Mouse (Mus musculus) adrenal gland, postnatal 14 days (tissue): ENCODE measurements around the gene Slc35e2. TPM values are rescaled to one million over a fixed set of nuclear protein-coding genes. Genes with fewer than 3 reads are reported as not detected.
A peak's percentile ranks its signal among the peaks of the same experiment; 100 is the strongest.
"Not testable (repeated sequence)": the region's sequence is repeated elsewhere in the genome, so short reads cannot be mapped to it uniquely, and the experiment has no call there.

Experiments used
- DNase-seq: peaks from one replicate; pipeline ENCODE4 v3.0.0; 2021; ENCODE audit warnings: mixed read lengths
- long read RNA-seq, 2 experiments: library from polyadenylated mRNA; stranded (forward); transcript quantifications; one replicate each; pipeline ENCODE4 v2.0.0; 2021
- total RNA-seq: library from RNA; stranded (reverse); gene quantifications from 2 replicates; pipeline ENCODE4 v1.2.3, GENCODE M21; 2021

The Slc35e2 gene
- 25.8 and 30.1 TPM in 2 replicates for total RNA-seq
- long read RNA-seq, experiment 1, full-length matches to known transcripts = 4 of 6 reads
- long read RNA-seq, experiment 1, partial matches to known transcripts = 0 of 6 reads
- long read RNA-seq, experiment 1, other reads (novel, unspliced or antisense) = 2 of 6 reads
- long read RNA-seq, experiment 2, partial matches to known transcripts = 1 of 5 reads
- long read RNA-seq, experiment 2, other reads (novel, unspliced or antisense) = 1 of 5 reads

DNA sequence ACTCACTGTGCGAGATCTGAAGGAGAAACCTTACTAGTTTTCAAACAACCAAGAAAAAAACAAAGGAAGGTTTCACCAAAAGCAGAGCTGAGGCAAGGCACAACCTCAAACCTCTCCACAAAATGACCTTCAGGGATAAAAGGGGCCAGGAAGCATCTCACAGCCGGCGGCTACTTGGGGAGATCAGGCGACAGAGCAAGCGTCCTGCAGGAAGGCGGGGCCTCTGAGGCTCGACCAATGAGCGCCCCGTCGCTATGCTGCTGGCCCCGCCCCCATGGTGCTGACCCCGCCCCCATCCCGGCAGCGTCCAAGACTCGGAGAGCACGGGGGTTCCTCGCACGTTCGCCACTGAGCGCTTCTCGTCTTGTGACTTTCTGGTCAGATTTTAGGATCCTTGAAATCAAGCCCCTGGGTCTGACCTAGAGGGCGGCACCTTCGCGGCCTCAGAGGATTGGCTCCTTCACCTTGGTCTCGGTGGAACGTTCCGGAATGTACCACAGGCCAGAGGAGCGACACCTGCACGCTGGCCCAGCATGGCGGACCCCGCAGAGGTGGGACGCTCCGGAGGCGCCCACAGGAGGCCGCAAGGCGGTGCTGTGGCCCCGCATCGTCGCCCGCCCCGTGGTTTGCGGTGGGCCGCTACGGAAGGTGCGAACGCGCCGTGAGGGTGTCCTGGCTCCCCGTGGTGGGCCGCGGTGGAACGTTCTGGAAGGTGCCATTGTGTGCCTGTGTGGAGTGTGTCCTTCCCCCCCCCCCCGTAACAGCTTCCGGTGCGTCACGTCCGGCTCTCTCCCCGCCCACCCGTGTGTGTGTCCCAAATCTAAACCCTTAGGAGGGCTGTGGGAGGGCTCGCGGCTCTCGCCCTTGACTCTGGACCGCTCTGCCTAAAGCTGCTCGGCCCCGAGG, at the start of gene Slc35e2:
Gene Slc35e2 (plus strand): TSS at position 326 of the 906 bp plus-strand sequence.
- peak; percentile 96 for DNase-seq

DNA sequence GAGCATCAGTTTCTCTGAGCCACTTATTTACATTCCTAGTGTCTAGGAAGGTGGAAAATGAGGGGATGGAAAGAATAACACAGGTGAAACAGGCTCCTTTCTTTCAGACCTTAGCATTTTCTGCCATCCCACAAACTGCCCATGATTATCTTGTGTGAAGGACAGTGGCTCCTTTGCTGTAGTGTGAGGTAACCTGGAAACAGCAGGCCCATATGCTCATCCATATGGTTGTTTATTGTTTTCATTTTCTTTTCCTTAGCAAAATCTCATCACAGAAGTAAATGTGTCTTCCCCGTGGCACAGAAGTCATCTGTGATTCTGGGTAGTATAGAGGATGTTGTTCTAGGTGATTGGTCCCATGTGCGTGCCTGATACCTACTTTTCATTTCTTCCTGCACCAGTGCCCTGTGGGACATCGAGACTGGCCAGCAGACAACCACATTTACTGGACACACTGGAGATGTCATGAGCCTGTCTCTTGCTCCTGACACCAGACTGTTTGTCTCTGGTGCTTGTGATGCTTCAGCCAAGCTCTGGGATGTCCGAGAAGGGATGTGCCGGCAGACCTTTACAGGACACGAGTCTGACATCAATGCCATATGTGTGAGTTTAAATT, 48.2 kb upstream of the Slc35e2 start:
- no peak for DNase-seq

GRCm38 (mm10) chr4:155554880-155555279, 46.3 kb upstream of the Slc35e2 start:
- DNase-seq = no peak

DNA sequence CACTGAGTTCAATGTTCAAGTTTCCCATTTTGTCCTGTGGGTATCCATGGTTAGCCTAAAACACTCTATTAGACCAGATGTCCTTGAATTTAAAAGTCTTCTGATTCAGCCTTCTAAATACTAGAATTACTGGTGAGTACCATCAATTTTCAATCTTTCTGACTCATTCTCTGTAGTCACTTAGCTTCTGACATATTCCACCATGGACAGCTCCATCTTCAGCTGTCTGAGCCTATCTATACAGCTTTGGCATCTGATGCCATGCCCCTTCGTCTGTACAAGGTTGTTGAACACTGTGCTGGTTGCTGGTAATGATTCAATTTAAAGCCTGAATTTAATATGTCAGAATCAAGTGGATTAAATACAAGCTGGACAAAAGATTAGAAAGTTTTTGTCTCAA, 45.8 kb upstream of the Slc35e2 start:
- DNase-seq = no peak

DNA sequence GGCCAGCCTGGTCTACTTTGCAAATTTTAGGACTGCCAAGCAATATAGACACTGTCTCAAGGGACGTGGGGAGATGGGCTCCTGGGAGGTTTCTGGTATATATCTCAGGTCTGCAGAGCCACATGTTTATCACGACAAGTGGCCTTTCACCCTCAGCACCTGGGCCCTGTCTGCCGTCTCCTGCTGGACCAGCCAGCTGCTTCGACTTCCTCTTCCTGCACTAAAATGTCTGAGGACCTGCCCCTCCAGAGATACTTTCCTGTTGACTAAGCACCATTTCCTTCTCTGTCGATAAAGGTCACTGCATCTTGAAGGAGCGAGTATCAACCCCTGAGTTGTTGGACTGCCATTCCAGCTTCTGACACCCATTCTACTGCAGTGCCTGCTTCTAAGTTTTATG, 41.8 kb upstream of the Slc35e2 start:
- no peak for DNase-seq

- peak; percentile 42 for DNase-seq
Measured at GRCm38 (mm10) chr4:155560932-155561331, 40.3 kb upstream of the Slc35e2 start.

DNA sequence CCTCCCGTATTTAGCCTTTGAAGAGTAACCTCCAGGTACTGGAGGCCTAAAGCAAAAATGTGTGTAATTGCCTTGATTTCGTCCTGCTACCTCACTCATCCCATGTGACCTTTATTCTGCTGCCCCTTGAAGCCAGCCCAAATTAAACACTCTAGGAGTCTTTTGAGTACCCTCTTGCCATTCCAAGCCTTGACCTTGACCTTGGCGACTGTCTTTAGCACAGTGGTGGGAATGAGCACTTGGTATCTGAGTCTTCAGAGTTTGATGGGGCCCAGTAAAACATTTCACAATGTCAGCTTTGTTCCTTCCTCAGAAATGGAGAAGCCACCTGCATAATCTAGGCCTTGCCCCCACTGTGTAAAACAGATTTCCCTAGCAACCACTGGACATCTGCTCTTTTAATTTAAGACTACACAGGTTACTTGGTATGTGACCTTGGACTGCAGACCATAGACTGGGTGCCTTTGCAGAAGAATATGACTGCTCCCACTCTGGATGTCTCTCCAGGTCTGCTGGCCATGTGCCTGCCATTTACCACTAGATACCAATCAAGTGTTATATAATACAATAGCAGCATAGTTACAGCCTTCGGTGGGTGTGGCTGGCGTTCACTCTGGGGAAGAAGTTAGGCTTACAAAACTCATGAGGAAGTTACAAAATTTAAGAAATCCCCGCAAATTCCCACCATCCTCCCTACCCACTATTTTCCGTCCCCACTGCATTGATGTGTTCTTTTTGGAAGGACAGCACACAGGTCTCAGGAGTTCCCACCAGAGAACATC, 39.4 kb upstream of the Slc35e2 start, which contains the start of gene Nadk:
Gene Nadk (plus strand): TSS at position 718 of the 782 bp plus-strand sequence.
- DNase-seq = peak; percentile 45

DNA sequence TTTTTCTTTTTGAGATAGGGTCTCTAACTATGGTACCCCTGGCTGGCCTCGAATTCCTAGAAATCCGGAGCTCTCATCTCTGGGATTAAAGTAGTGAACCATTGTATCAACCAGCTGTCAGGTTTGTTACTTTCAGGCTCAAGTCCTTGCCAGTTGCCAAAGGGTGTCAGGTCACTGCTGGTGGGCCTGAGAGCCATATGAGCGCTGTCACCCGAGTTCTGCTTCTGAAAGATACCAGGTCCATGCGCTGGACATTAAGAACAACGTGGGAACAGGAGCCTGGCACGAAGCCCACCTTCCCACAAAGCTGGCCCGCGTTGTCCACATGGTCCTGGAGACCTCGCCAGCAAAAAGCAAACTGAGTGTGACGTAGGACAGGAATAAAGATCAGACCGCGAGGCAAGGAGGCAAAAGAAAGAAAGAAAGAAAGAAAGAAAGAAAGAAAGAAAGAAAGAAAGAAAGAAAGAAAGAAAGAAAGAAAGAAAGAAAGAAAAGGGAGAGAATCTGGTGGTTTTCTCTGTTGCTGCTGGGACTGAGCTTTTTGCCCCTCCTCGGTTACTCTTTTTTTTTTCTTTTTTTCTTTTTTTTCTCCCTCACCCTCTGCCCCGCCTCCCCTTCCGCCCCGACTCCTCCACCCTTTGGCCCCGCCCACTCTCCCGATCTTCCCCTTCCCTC, 38.4 kb upstream of the Slc35e2 start:
- DNase-seq = peak; percentile 77

GRCm38 (mm10) chr4:155563400-155564231, 37.6 kb upstream of the Slc35e2 start:
- peak; percentile 98 for DNase-seq

- peak; percentile 75 for DNase-seq
Measured at GRCm38 (mm10) chr4:155564315-155565069, 36.7 kb upstream of the Slc35e2 start.

DNA sequence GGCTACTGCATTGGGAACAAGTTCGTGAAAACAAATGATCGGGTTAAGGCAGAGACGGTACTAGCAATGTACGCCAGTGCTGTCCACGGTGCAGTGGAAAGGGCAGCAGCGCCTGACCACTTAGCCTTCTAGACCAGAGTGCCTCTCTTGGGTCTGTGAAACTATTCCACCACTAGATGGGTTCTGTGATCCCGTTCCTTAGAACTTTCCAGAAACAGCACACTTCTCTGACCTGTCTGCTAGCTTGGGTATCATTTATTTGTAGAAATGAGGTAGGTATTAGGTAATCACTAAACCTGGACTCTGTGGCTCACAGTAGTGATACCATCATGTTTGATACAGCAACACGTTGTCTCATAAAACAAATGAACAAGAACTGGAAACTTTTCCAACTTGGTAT, 34.7 kb upstream of the Slc35e2 start:
- DNase-seq = no peak

GRCm38 (mm10) chr4:155568170-155568569, 33.0 kb upstream of the Slc35e2 start:
- DNase-seq = peak; percentile 34

- DNase-seq = peak; percentile 9
Measured at GRCm38 (mm10) chr4:155568632-155569370, 32.4 kb upstream of the Slc35e2 start.

DNA sequence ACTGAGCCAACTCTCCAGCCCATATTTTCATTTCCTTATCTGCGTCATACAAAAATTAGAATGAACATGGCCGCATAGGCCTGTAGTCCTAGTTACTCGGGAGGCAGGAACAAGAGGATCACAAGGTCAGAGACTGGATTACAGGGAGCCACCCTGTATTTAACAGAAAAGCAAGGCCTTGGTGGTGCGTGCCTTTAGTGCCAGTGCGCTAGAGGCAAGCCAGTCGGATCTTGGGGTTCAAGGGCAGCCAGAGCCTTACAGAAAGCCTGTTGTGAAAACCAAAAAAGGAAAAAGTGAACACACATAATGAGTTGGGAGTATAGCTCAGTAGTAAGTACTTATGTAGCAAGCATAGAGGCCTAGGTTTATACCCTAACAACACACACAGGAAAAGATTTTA, 31.4 kb upstream of the Slc35e2 start:
- peak; percentile 61 for DNase-seq

DNA sequence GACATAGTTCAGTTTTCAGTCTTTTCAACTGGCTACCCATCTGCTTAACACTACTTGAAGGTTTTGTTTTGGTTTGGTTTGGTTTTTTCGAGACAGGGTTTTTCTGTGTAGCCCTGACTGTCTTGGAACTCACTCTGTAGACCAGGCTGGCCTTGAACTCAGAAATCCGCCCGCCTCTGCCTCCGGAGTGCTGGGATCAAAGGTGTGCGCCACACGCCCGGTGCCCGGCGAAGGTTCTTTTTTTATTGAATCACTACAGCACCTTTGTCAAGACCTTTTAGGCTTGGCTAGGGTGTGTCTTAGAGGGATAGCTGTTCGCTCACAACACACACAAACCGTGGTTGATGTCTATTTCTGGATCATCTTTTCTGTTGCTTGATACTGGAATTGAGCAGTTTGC, 30.9 kb upstream of the Slc35e2 start:
- DNase-seq = not testable (repeated sequence)

GRCm38 (mm10) chr4:155571442-155571841, 29.8 kb upstream of the Slc35e2 start:
- no peak for DNase-seq

GRCm38 (mm10) chr4:155573155-155573554, 28.1 kb upstream of the Slc35e2 start:
- no peak for DNase-seq

DNA sequence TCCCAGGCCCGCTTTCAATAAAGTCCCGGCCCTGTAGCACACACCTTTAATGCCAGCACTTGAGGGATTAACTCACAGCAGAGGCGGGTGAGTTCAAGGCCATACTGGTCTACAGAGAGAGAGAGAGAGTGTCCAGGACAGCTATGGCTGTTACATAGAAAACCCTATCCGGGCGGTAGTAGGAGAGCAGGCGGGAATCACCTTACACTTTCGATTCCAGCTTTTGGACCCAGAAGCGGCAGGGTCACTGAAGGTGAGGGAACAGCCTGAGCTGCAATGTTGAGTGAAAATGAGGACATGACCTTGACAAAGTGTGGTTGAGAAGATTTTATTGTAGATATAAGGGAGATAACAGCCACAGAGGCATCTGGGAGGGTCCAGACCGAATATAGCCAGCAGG, 27.3 kb upstream of the Slc35e2 start:
- peak; percentile 48 for DNase-seq

- no peak for DNase-seq
Measured at GRCm38 (mm10) chr4:155574931-155575330, 26.3 kb upstream of the Slc35e2 start.
